Mouse (Mus musculus): Measurements from ENCODE around the gene Maz.

Maz gene

GRCm38 (mm10) chr7:127008239-127009019, 18.4 kb downstream of the Maz start:
- DNase-seq (ENCODE audit: low spot score), result peak; percentile 83

GRCm38 (mm10) chr7:127007313-127008024, 19.4 kb downstream of the Maz start:
- no peak for DNase-seq (ENCODE audit: low spot score)

- DNase-seq (ENCODE audit: low spot score), result no peak
Measured at GRCm38 (mm10) chr7:127004122-127004875, 22.5 kb downstream of the Maz start.

GRCm38 (mm10) chr7:127003620-127004019, 23.2 kb downstream of the Maz start:
- no peak for DNase-seq (ENCODE audit: low spot score)

GRCm38 (mm10) chr7:126999568-126999967, 27.3 kb downstream of the Maz start:
- DNase-seq (ENCODE audit: low spot score), result no peak

GRCm38 (mm10) chr7:126996449-126996848, 30.4 kb downstream of the Maz start:
- DNase-seq (ENCODE audit: low spot score), result no peak

GRCm38 (mm10) chr7:126988816-126989215, 38.0 kb downstream of the Maz start:
- no peak for DNase-seq (ENCODE audit: low spot score)

- peak; percentile 58 for DNase-seq (ENCODE audit: low spot score)
Measured at GRCm38 (mm10) chr7:126986319-126986718, 40.5 kb downstream of the Maz start.

GRCm38 (mm10) chr7:126984667-126985444, 42.0 kb downstream of the Maz start:
- no peak for DNase-seq (ENCODE audit: low spot score)

- DNase-seq (ENCODE audit: low spot score), result no peak
Measured at GRCm38 (mm10) chr7:126983113-126983512, 43.7 kb downstream of the Maz start.

- no peak for DNase-seq (ENCODE audit: low spot score)
Measured at GRCm38 (mm10) chr7:126982054-126982453, 44.8 kb downstream of the Maz start.

GRCm38 (mm10) chr7:126981601-126982000, 45.2 kb downstream of the Maz start:
- no peak for DNase-seq (ENCODE audit: low spot score)

- no peak for DNase-seq (ENCODE audit: low spot score)
Measured at GRCm38 (mm10) chr7:126978841-126979240, 48.0 kb downstream of the Maz start.

- DNase-seq (ENCODE audit: low spot score), result no peak
Measured at GRCm38 (mm10) chr7:126976878-126977459, 49.9 kb downstream of the Maz start.

GRCm38 (mm10) chr7:126975950-126976866, 50.6 kb downstream of the Maz start, which contains the start of gene Cdiptos:
Cdiptos (minus strand) TSS chr7:126976098.
- DNase-seq (ENCODE audit: low spot score), result peak; percentile 98

- no peak for DNase-seq (ENCODE audit: low spot score)
Measured at GRCm38 (mm10) chr7:126975893-126975949, 51.1 kb downstream of the Maz start, which contains the start of gene Cdipt. Cdipt (plus strand) TSS chr7:126975914.

GRCm38 (mm10) chr7:126975493-126975892, 51.3 kb downstream of the Maz start:
- no peak for DNase-seq (ENCODE audit: low spot score)

Data from urinary bladder, postnatal 14 days (tissue).